Mouse (Mus musculus): Measurements from ENCODE around the gene Gm156.
"Not testable (repeated sequence)": the region's sequence is repeated elsewhere in the genome, so short reads cannot be mapped to it uniquely, and the experiment has no call there.

Gm156 gene

GRCm38 (mm10) chr6:129784170-129784569 is at the start of gene Gm156:
Gm156 (minus strand) TSS chr6:129784270.
- DNase-seq (ENCODE audit: low spot score in 2 of 2): not testable (repeated sequence)

GRCm38 (mm10) chr6:129825559-129825958 is 41.5 kb upstream of the Gm156 start:
- DNase-seq (ENCODE audit: low spot score in 2 of 2): no peak

- DNase-seq (ENCODE audit: low spot score in 2 of 2): no peak
These were observed 39.9 kb upstream of the Gm156 start for GRCm38 (mm10) chr6:129824004-129824403.

GRCm38 (mm10) chr6:129817731-129818130 is 33.7 kb upstream of the Gm156 start:
- no peak for DNase-seq (ENCODE audit: low spot score in 2 of 2)

- DNase-seq (ENCODE audit: low spot score in 2 of 2): no peak
These were observed 36.4 kb downstream of the Gm156 start for GRCm38 (mm10) chr6:129747654-129748032.

- no peak for DNase-seq (ENCODE audit: low spot score in 2 of 2)
These were observed 36.9 kb downstream of the Gm156 start for GRCm38 (mm10) chr6:129747016-129747653.

- DNase-seq (ENCODE audit: low spot score in 2 of 2): no peak
These were observed 37.9 kb downstream of the Gm156 start for GRCm38 (mm10) chr6:129746151-129746550.

- DNase-seq (ENCODE audit: low spot score in 2 of 2): no peak
These were observed 43.9 kb downstream of the Gm156 start, which contains the start of gene Klri2 for GRCm38 (mm10) chr6:129740069-129740721. Klri2 (minus strand) TSS chr6:129740484.

- DNase-seq (ENCODE audit: low spot score in 2 of 2): no peak
These were observed 47.7 kb downstream of the Gm156 start for GRCm38 (mm10) chr6:129736414-129736813.

GRCm38 (mm10) chr6:129727237-129727636 is 56.8 kb downstream of the Gm156 start:
- no peak for DNase-seq (ENCODE audit: low spot score in 2 of 2)

GRCm38 (mm10) chr6:129721390-129721789 is 62.7 kb downstream of the Gm156 start:
- DNase-seq (ENCODE audit: low spot score in 2 of 2): no peak

GRCm38 (mm10) chr6:129720487-129720886 is 63.6 kb downstream of the Gm156 start:
- no peak for DNase-seq (ENCODE audit: low spot score in 2 of 2)

GRCm38 (mm10) chr6:129717032-129717431 is 67.0 kb downstream of the Gm156 start, which contains the start of gene Klri1:
Klri1 (minus strand) TSS chr6:129717132.
- DNase-seq (ENCODE audit: low spot score in 2 of 2): no peak

Data from spleen, postnatal 4 days (tissue).